Mouse (Mus musculus): ENCODE data around the gene Fgf4.

DNA sequence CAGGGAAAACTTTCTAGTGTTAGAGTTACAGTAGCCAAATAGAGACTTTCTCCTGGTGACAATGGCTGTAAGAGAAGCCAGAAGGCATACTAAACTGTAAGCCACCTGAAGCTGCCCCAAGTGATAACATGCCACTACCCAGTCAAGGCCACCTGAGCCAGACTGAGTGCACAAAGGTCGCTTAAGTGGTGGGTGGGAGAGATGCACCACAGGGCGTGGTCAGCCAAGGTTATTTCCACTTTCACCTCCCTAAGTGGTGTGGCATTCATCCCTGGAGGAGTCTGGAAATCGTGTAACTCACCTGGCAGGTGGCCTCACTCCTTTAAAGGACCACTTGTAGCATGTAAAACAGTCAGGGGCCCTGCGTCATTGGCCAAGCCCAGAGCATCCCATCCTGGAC lies 20.0 kb downstream of the Fgf4 start:
- no peak for TF ChIP-seq CTCF (IDR thresholded peaks at IDR 0.05; ENCODE audit: borderline replicate concordance, insufficient read depth, low read depth, low read length)
- TF ChIP-seq POLR2A (IDR thresholded peaks at IDR 0.05; ENCODE audit: borderline replicate concordance, insufficient read depth, low read length): no peak
